Comparison of ENCODE assay signal across 21 mouse cellular contexts in the genomic region with DNA sequence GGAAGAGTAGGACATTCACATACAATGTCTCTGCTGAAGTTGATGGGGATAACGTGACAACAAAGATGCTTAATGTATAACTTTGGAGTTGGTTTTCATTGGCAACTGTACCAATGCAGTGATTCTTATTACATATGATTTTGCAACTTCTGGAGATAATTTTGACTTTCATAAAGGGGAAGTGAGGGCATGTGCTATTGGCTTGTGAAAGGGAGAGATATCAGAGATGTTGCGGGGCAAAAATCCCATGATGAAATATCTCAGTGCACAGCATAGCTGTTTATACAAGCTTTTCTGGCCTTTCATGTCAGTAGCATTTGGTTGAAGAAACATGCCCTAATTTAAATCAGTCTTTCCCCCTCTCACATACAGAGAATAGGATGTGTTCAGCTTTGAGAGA.
DNase-seq lines count a peak whose midpoint lies in the region; ATAC-seq lines count a peak whose summit lies in the region.
"Had no signal": no experiment of that assay in that cellular context is flagged by ENCODE, and none has a peak within 500 bp of the region (broad histone marks: within the 10 kb centered on the region; RNA-seq: fewer than 3 reads in every experiment).

No protein-coding gene starts in this region.

- H3K4me3 ChIP-seq in kidney, embryonic 16.5 days (ENCODE audit: low read length): no peak overlapping the region
- H3K4me3 ChIP-seq in macrophage (ENCODE audit: inconsistent target): no peak overlapping the region
- H3K4me3 ChIP-seq: forebrain, embryonic 13.5 days; heart, embryonic 10.5 days; hindbrain, embryonic 13.5 days had no signal

- peaks cover 6% of the 10 kb centered on the region; the same call in 1 of the 2 replicates for H3K79me2 ChIP-seq in macrophage (ENCODE audit: inconsistent target)

- peak overlapping the region; percentile 57; the same call in 1 of the 2 replicates for H3K27ac ChIP-seq in kidney, embryonic 16.5 days (ENCODE audit: low read length)
- peak overlapping the region; percentile 60 for H3K27ac ChIP-seq in macrophage
- H3K27ac ChIP-seq: forebrain, embryonic 13.5 days; heart, embryonic 10.5 days; hindbrain, embryonic 13.5 days; hindbrain, postnatal 0 days had no signal

- 81% methylated on average over 2 of the region's 2 CpGs for WGBS in kidney, embryonic 16.5 days
- 43% methylated on average over 2 of the region's 2 CpGs for WGBS in macrophage (ENCODE audit: missing documents)

- H3K4me1 ChIP-seq in kidney, embryonic 16.5 days (ENCODE audit: insufficient read depth, low read length): no peaks in the 10 kb centered on the region; the same call in 1 of the 2 replicates

- no peaks in the 10 kb centered on the region for H3K27me3 ChIP-seq in kidney, embryonic 16.5 days (ENCODE audit: insufficient read depth, low read length)
- H3K27me3 ChIP-seq: forebrain, embryonic 13.5 days; hindbrain, embryonic 13.5 days had no signal

- no peaks in the 10 kb centered on the region for H3K9me3 ChIP-seq in kidney, embryonic 16.5 days (ENCODE audit: low read length)
- H3K9me3 ChIP-seq: forebrain, embryonic 13.5 days; G1E; heart, embryonic 10.5 days; hindbrain, embryonic 13.5 days had no signal

- H3K36me3 ChIP-seq in kidney, embryonic 16.5 days (ENCODE audit: insufficient read depth, low read length): 0 out of 2 replicates have a peak, but pooled peaks cover 6% of the 10 kb centered on the region
- H3K36me3 ChIP-seq in macrophage (ENCODE audit: inconsistent target): no peaks in the 10 kb centered on the region

- no peak overlapping the region for H3K4me2 ChIP-seq in kidney, embryonic 16.5 days (replicated peaks; ENCODE audit: low read depth, low read length)
- H3K4me2 ChIP-seq: forebrain, embryonic 13.5 days; hindbrain, embryonic 13.5 days had no signal

- no peak for ATAC-seq in kidney, embryonic 16.5 days (ENCODE audit: low FRiP score, low TSS enrichment)
- peak; percentile 27 for ATAC-seq in common myeloid progenitor, adult 5-6 weeks (replicated peaks; ENCODE audit: low read depth, poor library complexity, severe bottlenecking)
- ATAC-seq: CD4-positive, CD25-positive, alpha-beta regulatory T cell, adult 4 months; hindbrain, postnatal 0 days had no signal

- no peak for DNase-seq in kidney, postnatal 4 days
- no peak for DNase-seq in urinary bladder, adult 18-20 months (ENCODE audit: low spot score in 2 of 2)
- no peak for DNase-seq in adrenal gland, postnatal 14 days
- DNase-seq in right cerebral cortex, postnatal 10 days (ENCODE audit: low spot score in 2 of 2): no peak
- DNase-seq: adrenal gland, adult 8-10 months; B cell, adult 2 months; cerebellum, adult 11-12 months; cerebellum, adult 9-10 months; forebrain, postnatal 0 days; gastrocnemius, postnatal 14 days; heart, postnatal 10 days; heart, postnatal 4 days had no signal

- H3K9ac ChIP-seq in kidney, embryonic 16.5 days (replicated peaks; ENCODE audit: low read length): no peak overlapping the region
- H3K9ac ChIP-seq: forebrain, embryonic 13.5 days; forebrain, postnatal 0 days; hindbrain, embryonic 13.5 days had no signal
